Mouse (Mus musculus) kidney, postnatal 10 days (tissue): ENCODE measurements around the gene Ercc2.

Experiments used
- DNase-seq: peaks from one replicate; pipeline ENCODE4 v3.0.0; 2021; ENCODE audit warnings: mixed read lengths

Ercc2 gene

DNA sequence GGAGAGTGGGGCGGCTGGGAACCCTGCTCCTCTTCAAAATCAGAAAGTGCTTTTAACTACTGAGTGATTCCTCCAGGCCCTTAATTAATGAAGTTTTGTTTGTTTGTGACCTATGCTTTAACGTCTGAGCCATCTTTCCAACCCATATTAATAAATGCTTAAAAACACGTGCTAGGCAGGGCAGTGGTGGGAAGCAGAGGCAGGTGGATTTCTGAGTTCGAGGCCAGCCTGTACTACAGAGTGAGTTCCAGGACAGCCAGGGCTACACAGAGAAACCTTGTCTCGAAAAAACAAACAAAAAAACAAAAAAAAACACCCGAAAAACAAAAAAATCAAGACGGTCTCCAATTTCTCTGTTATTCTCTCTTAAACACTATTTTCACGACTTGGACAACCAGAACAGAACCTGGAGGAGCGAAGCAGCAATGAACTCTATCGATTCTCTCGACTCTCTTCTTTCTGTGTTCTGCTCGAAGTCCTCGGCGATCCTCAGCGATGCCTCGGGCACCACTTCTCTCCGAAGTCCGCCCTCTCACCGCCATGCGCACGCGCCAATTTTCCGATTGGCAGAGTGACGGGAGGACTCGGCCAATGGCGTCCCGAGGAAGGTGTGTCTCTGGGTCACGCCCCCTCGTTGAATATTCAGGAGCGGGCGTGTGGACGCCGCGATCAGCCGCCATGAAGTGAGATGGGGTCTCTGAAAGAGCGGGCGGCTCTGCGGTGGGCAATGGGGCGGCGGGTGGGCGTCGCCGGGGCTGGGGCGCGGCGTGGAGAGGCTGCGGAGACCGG lies at the start of gene Ercc2:
TSS of gene Ercc2 (plus strand) at position 634 of the 789 bp plus-strand sequence.
- DNase-seq, result peak; percentile 99

DNA sequence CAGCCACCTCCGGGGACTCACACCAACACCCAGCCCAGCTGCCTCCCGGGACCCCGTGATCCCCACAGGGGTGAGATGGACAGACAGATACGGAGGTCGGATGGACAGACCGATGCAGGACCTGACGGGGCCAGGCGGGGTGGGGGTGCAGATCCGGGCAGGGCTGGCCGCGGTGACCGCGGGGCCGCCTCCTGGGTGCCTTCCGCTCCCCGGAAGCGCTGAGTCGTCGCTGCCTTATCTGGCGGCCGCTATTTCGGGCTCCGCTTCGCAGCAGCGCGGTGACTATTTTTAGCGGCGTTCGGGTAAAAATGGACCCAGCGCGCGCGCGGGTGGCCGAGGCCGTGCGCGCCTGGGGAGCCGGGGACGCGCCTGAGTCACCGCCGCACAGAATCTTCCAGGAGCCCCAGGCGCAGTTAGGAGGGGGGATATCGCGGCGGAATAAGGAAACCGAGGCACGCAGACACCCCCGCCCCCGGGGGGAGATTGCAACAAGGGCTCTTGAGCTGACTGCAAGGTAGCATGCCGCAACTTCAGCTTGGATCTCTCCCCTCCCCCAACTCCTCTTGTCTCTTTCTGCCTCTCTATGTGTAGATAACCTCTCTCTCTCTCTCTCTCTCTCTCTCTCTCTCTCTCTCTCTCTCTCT lies 49.0 kb upstream of the Ercc2 start:
- peak; percentile 80 for DNase-seq

DNA sequence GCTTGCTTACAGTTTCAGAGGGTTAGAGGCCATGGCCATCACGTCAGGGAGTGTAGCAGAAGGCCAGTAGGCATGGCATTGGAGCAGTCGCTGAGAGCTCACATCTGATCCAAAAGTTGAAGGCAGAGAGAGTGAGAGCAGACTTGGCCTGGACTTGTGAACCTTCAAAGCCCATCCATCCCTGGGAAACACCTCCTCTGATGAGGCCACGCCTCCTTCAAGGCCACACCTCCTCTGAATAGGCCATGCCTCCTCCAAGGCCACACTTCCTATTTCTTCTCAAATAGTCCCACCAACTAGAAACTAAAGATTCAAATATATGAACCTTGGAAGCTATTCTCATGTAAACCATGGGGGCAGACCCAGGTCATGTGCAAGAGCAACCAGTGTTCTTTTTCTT lies 46.2 kb upstream of the Ercc2 start:
- peak; percentile 56 for DNase-seq

- no peak for DNase-seq
These were observed 44.7 kb upstream of the Ercc2 start for GRCm38 (mm10) chr7:19337122-19337521.

GRCm38 (mm10) chr7:19338060-19338459 lies 43.8 kb upstream of the Ercc2 start:
- no peak for DNase-seq

GRCm38 (mm10) chr7:19338596-19338995 lies 43.2 kb upstream of the Ercc2 start:
- DNase-seq, result no peak

GRCm38 (mm10) chr7:19341250-19341649 lies 40.6 kb upstream of the Ercc2 start:
- DNase-seq, result no peak

DNA sequence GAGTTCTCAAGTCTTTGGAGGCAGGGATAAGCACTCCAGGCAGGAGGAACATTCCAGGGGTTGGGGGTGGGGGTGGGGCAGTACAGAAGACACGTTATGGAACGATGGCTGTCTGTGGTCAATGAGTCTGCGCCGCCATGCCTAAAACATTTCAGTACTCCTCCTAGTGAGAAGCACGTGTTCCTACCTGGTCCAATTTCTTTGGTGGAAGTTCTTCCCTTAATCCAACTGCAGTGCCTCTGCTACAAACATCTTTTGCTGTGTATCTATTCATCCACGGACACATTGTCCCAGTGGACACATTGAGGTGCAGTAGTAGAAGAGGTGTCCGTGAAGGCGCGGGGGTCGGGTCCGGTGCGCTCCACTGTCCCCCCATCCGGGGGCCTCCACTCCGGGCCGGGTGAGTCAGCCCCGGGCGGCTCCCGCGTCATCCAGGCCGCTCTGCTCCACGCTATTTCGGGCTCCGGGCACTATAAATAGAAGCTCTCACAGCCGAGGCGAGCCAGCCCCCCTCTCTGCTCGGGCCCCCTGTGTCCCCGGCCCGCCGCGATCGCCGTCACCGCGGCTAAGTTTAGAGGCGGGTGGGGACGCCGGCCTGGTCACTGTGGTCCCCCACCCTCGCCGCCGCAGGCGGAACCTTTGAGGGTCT lies 39.9 kb upstream of the Ercc2 start:
- DNase-seq, result peak; percentile 59

GRCm38 (mm10) chr7:19342481-19343027 lies 39.3 kb upstream of the Ercc2 start:
- DNase-seq, result peak; percentile 90

DNA sequence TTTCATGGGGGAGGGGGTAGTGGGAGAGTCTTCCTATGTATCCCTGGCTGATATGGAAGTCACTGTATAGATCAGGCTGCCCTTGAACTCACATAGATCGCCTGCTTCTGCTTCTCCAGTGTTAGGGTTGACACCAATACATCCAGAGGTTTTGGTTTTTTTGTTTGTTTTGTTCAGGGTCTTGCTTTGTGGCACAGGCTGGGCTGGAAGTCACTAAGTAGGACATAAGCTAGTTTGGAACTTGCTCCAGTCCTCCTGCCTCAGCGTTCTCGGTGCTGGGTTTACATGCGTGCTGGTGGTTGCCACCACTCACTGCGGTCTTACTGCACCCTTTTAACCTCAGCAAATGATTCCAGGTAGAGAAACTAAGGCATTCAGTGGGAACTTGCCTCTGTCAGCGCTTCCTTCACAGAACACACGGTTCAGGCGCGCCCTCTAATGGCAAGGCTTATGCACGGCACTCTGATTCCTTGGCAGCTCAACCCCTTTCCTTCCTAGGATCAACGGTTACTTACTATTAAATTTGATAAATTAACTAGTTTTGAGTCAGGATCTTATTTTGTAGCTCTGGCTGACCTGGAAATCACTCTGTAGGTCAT lies 38.5 kb upstream of the Ercc2 start:
- peak; percentile 83 for DNase-seq

GRCm38 (mm10) chr7:19344237-19344847 lies 37.5 kb upstream of the Ercc2 start, which contains the start of gene Ercc1:
Gene Ercc1, plus strand, starts transcription at chr7:19344778.
- DNase-seq, result no peak

- peak; percentile 98 for DNase-seq
These were observed 36.8 kb upstream of the Ercc2 start for GRCm38 (mm10) chr7:19344938-19345471.

- peak; percentile 14 for DNase-seq
These were observed 32.5 kb upstream of the Ercc2 start for GRCm38 (mm10) chr7:19349188-19349915.

DNA sequence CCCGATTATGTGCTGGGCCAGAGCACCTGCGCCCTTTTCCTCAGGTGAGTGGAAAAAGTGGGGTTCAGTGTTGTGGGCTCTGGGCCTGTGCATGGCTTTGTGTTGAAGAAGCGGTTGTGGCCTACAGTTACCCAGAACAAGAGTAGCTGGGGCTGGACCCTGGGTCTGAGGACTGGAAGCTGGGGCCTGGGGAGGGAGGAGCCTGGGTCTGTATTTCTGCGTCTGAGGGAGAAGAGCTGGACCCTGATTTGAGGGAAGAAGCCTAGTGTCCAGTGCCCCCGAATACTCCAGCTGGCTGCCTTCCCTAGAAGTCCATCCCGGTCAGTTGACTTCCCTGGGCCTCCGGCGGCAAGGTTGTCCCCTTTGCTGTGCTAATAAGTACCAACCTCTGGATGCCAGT lies 31.6 kb upstream of the Ercc2 start:
- DNase-seq, result no peak

GRCm38 (mm10) chr7:19354991-19355390 lies 26.8 kb upstream of the Ercc2 start:
- DNase-seq, result no peak

DNA sequence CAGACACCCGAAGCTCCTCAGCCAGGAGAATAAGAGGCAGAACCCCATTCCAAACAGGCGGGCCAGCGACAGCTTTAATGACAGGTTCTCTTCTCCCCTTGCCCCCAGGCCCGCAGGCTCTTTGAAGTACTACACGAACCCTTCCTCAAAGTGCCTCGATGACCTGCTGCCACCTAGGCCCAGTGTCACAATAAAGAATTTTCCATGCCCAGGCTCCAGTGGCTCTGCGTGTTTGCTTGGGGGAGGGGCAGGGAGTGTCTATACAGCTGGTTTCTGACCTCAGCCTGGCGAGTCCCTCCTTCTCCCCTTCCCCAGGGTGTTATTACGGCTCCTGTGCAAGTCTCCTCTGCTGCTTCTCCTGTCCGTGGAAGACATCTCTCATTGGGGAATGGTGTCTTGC lies 25.5 kb upstream of the Ercc2 start:
- DNase-seq, result no peak

DNA sequence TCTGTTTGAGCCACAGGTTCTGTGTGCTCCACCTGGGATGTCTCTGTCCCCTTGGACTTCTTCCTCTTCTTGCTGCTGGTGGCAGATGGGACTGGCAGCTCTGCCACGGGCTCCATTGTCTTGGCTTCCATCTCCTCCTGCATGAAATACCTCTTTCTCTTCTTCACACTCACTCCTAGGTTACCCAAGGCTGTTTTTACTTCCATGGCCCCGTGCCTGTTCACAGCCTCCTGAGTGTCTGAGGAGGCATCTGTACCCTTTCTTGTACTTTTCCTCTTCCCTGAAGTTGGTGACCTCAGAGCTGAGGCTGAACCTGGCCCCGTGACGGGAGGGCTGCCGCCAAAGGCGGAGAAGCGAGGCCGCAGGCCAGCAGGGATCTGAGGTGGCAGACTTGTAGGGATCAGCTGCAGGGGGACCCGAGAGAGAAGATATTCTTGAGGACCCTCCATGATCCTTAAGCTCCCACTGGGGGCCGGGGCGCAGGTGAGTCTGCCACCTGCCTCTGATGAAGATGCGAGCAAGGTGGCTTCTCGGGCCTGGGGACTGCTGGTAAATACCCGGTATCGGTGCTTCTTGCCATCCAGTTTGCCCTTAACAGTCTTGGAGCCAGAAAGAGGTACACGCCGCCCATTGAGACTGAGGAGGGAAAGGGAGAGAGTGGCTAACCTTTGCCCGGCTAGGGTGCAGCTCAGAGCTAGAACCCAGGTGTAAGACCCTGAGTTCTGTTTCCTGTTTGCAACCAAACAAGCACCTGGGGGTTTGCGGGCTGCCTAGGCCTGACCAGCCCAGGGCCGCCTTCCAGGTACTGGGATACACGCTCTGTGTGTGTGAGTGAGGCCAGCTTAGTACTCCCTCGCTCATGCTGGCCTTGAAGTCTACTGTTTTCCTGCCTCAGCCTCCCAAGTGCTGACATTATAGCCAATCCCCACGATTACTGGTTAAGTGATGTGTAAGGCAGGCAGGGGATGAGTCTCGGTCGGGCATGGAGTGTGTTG lies 24.1 kb upstream of the Ercc2 start:
- no peak for DNase-seq

DNA sequence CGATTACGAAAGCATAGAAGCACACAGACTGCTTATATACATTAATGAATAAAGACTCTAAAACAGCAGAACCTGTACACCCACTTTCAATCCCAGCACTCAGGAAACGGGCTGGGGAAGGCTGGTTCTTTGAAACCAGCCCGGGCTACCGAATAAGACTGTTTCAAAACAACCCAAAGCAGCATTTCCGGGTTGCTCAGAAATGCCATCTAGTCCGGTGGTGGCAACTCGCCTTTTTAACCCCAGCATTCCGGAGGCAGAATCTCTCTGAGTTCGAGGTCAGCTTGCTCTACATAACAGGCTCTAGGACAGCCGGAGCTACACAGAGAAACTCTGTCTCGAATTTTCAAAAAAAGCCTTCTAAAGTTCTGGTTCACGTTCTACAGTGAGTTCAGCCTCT lies 23.2 kb upstream of the Ercc2 start:
- no peak for DNase-seq

GRCm38 (mm10) chr7:19359299-19359891 lies 22.4 kb upstream of the Ercc2 start, which contains the start of the genes Cd3eap and Ppp1r13l:
Gene Cd3eap, minus strand, starts transcription at chr7:19359483.
Gene Ppp1r13l, plus strand, starts transcription at chr7:19359749.
- DNase-seq, result peak; percentile 92
